ENCODE assay signal across 17 mouse cellular contexts in genomic region chr3:117191903-117192302, GRCm38 (mm10).
"Had no signal": no experiment of that assay in that cellular context is flagged by ENCODE, and none has a peak within 500 bp of the region (broad histone marks: within the 10 kb centered on the region; RNA-seq: fewer than 3 reads in every experiment).

No protein-coding gene starts in this region.

- H3K27ac ChIP-seq: neural tube, embryonic 12.5 days; neural tube, embryonic 13.5 days; neural tube, embryonic 15.5 days; stomach, embryonic 15.5 days; stomach, postnatal 0 days had no signal

- H3K4me3 ChIP-seq: neural tube, embryonic 12.5 days; neural tube, embryonic 13.5 days; neural tube, embryonic 15.5 days; stomach, embryonic 15.5 days had no signal

- H3K27me3 ChIP-seq: neural tube, embryonic 12.5 days; neural tube, embryonic 13.5 days; neural tube, embryonic 15.5 days; stomach, embryonic 15.5 days had no signal

- H3K9me3 ChIP-seq: neural tube, embryonic 12.5 days; neural tube, embryonic 13.5 days; neural tube, embryonic 15.5 days; stomach, embryonic 15.5 days had no signal

- H3K9ac ChIP-seq: neural tube, embryonic 12.5 days; neural tube, embryonic 13.5 days; neural tube, embryonic 15.5 days; stomach, embryonic 15.5 days had no signal

- DNase-seq: retina, postnatal 1 day; right cerebral cortex, adult 18-20 months; right cerebral cortex, postnatal 14 days; right cerebral cortex, postnatal 25 days; right cerebral cortex, postnatal 4 days; spleen, adult 18-20 months; thymus, adult 18-20 months; thymus, adult 2 months; thymus, postnatal 14 days; thymus, postnatal 25 days; thymus, postnatal 36 days; thymus, postnatal 4 days had no signal

- H3K36me3 ChIP-seq: neural tube, embryonic 12.5 days; neural tube, embryonic 13.5 days; neural tube, embryonic 15.5 days; stomach, embryonic 15.5 days had no signal

- H3K4me2 ChIP-seq: neural tube, embryonic 12.5 days; neural tube, embryonic 13.5 days; neural tube, embryonic 15.5 days; stomach, embryonic 15.5 days had no signal

- H3K4me1 ChIP-seq: neural tube, embryonic 12.5 days; neural tube, embryonic 15.5 days; stomach, embryonic 15.5 days had no signal
